Mouse (Mus musculus): ENCODE data around the gene Nif3l1.

GRCm38 (mm10) chr1:58475662-58476061 lies 30.7 kb downstream of the Nif3l1 start:
- no peak for TF ChIP-seq CTCF (IDR thresholded peaks at IDR 0.05; ENCODE audit: borderline replicate concordance, insufficient read depth, low read length)
- TF ChIP-seq POLR2A (IDR thresholded peaks at IDR 0.05; ENCODE audit: low read depth, low read length), result no peak
